Mouse (Mus musculus): ENCODE data around the gene Sertad1. TPM values are rescaled to one million over a fixed set of nuclear protein-coding genes. Genes with fewer than 3 reads are reported as not detected.

The Sertad1 gene
- total and polyA plus RNA-seq, 2 experiments from 2014 or later, result 31.0 to 70.5 TPM

- no peak overlapping the region for H3K4me3 ChIP-seq (ENCODE audit: low read depth, low read length)
Observed at GRCm38 (mm10) chr7:27538797-27539196, 52.1 kb downstream of the Sertad1 start.

More at GRCm38 (mm10) chr7:27538797-27539196, 52.1 kb downstream of the Sertad1 start:
- H3K4me2 ChIP-seq (ENCODE audit: low read depth, low read length), result no peak overlapping the region
- no peak for ATAC-seq (ENCODE audit: insufficient read depth, low read depth)
- TF ChIP-seq EP300 (IDR thresholded peaks at IDR 0.05; ENCODE audit: low read depth) (no peak), CTCF (IDR thresholded peaks at IDR 0.05; ENCODE audit: low read depth) (no peak)
- H3K9me3 ChIP-seq (replicated peaks; ENCODE audit: control insufficient read depth, low read length), result no peaks in the 10 kb centered on the region
- H3K9ac ChIP-seq (replicated peaks; ENCODE audit: low read depth, low read length), result no peak overlapping the region
- H3K27me3 ChIP-seq (ENCODE audit: control insufficient read depth, insufficient read depth, low read length), result no peaks in the 10 kb centered on the region
- peaks cover 25% of the 10 kb centered on the region; the same call in 1 of the 2 replicates for H3K36me3 ChIP-seq (replicated peaks; ENCODE audit: control insufficient read depth, insufficient read depth, low read length)
- WGBS, result 77% methylated on average over 2 of the region's 2 CpGs
- DNase-seq (ENCODE audit: low spot score), result no peak
- H3K27ac ChIP-seq (ENCODE audit: low read depth), result no peak overlapping the region
- H3K4me1 ChIP-seq (ENCODE audit: control insufficient read depth, insufficient read depth), result peaks cover 10% of the 10 kb centered on the region

Other genes with a start within 250 kb of the Sertad1 start
- gene Numbl, start 228.5 kb upstream of the Sertad1 start, total RNA-seq (2014; rRNA removed; ENCODE audit: low replicate concordance), result 15.9 and 23.5 TPM in 2 replicates
- 5.6 and 6.2 TPM in 2 replicates for gene Numbl, start 228.5 kb upstream of the Sertad1 start, polyA plus RNA-seq (2015; fragmentation: Nextera tagmentation; extraction: Ambion mirVana)
- 150 TPM in 2 replicates for gene Ltbp4, start 149.2 kb upstream of the Sertad1 start, total RNA-seq (2014; rRNA removed; ENCODE audit: low replicate concordance)
- 56.9 and 61.7 TPM in 2 replicates for gene Ltbp4, start 149.2 kb upstream of the Sertad1 start, polyA plus RNA-seq (2015; fragmentation: Nextera tagmentation; extraction: Ambion mirVana)
- 16.7 and 21.0 TPM in 2 replicates for gene Shkbp1, start 130.9 kb upstream of the Sertad1 start, total RNA-seq (2014; rRNA removed; ENCODE audit: low replicate concordance)
- gene Shkbp1, start 130.9 kb upstream of the Sertad1 start, polyA plus RNA-seq (2015; fragmentation: Nextera tagmentation; extraction: Ambion mirVana), result 14.2 and 18.3 TPM in 2 replicates
- 2.0 TPM in 1 of 2 replicates, not detected in the other for gene Gm20479, start 129.5 kb upstream of the Sertad1 start, total RNA-seq (2014; rRNA removed; ENCODE audit: low replicate concordance)
- gene Gm20479, start 129.5 kb upstream of the Sertad1 start, polyA plus RNA-seq (2015; fragmentation: Nextera tagmentation; extraction: Ambion mirVana), result 0.46 TPM in 1 of 2 replicates, not detected in the other
- 0.12 TPM in 1 of 2 replicates, not detected in the other for gene Sptbn4, start 39.2 kb upstream of the Sertad1 start, total RNA-seq (2014; rRNA removed; ENCODE audit: low replicate concordance)
- 0.05 and 0.07 TPM in 2 replicates for gene Sptbn4, start 39.2 kb upstream of the Sertad1 start, polyA plus RNA-seq (2015; fragmentation: Nextera tagmentation; extraction: Ambion mirVana)
- 36.4 and 59.7 TPM in 2 replicates for gene Blvrb, start 38.9 kb upstream of the Sertad1 start, total RNA-seq (2014; rRNA removed; ENCODE audit: low replicate concordance)
- gene Blvrb, start 38.9 kb upstream of the Sertad1 start, polyA plus RNA-seq (2015; fragmentation: Nextera tagmentation; extraction: Ambion mirVana), result 33.3 and 34.4 TPM in 2 replicates
- gene Sertad3, start 13.1 kb upstream of the Sertad1 start, total RNA-seq (2014; rRNA removed; ENCODE audit: low replicate concordance), result 4.3 and 11.4 TPM in 2 replicates
- 16.9 and 20.8 TPM in 2 replicates for gene Sertad3, start 13.1 kb upstream of the Sertad1 start, polyA plus RNA-seq (2015; fragmentation: Nextera tagmentation; extraction: Ambion mirVana)
- gene Prx, start 12.4 kb downstream of the Sertad1 start, total RNA-seq (2014; rRNA removed; ENCODE audit: low replicate concordance), result 1.9 and 2.2 TPM in 2 replicates
- 1.1 TPM in 2 replicates for gene Prx, start 12.4 kb downstream of the Sertad1 start, polyA plus RNA-seq (2015; fragmentation: Nextera tagmentation; extraction: Ambion mirVana)
- gene Hipk4, start 36.4 kb downstream of the Sertad1 start, total RNA-seq (2014; rRNA removed; ENCODE audit: low replicate concordance), result 0.23 and 1.1 TPM in 2 replicates
- 0.15 and 0.18 TPM in 2 replicates for gene Hipk4, start 36.4 kb downstream of the Sertad1 start, polyA plus RNA-seq (2015; fragmentation: Nextera tagmentation; extraction: Ambion mirVana)
- 37.3 and 58.5 TPM in 2 replicates for gene Pld3, start 66.3 kb downstream of the Sertad1 start, total RNA-seq (2014; rRNA removed; ENCODE audit: low replicate concordance)
- 38.9 and 43.8 TPM in 2 replicates for gene Pld3, start 66.3 kb downstream of the Sertad1 start, polyA plus RNA-seq (2015; fragmentation: Nextera tagmentation; extraction: Ambion mirVana)
- 3.8 and 21.3 TPM in 2 replicates for gene 2310022A10Rik, start 66.3 kb downstream of the Sertad1 start, total RNA-seq (2014; rRNA removed; ENCODE audit: low replicate concordance)
- gene 2310022A10Rik, start 66.3 kb downstream of the Sertad1 start, polyA plus RNA-seq (2015; fragmentation: Nextera tagmentation; extraction: Ambion mirVana), result 39.7 and 41.8 TPM in 2 replicates
- gene Akt2, start 104.6 kb downstream of the Sertad1 start, total RNA-seq (2014; rRNA removed; ENCODE audit: low replicate concordance), result 129 and 138 TPM in 2 replicates
- 74.0 and 80.5 TPM in 2 replicates for gene Akt2, start 104.6 kb downstream of the Sertad1 start, polyA plus RNA-seq (2015; fragmentation: Nextera tagmentation; extraction: Ambion mirVana)
- not detected in 2 replicates for gene Ttc9b, start 167.0 kb downstream of the Sertad1 start, total RNA-seq (2014; rRNA removed; ENCODE audit: low replicate concordance)
- not detected in 2 replicates for gene Ttc9b, start 167.0 kb downstream of the Sertad1 start, polyA plus RNA-seq (2015; fragmentation: Nextera tagmentation; extraction: Ambion mirVana)
- gene Map3k10, start 187.7 kb downstream of the Sertad1 start, total RNA-seq (2014; rRNA removed; ENCODE audit: low replicate concordance), result 18.4 and 23.2 TPM in 2 replicates
- gene Map3k10, start 187.7 kb downstream of the Sertad1 start, polyA plus RNA-seq (2015; fragmentation: Nextera tagmentation; extraction: Ambion mirVana), result 2.5 and 3.0 TPM in 2 replicates
- gene Zfp607b, start 202.4 kb downstream of the Sertad1 start, total RNA-seq (2014; rRNA removed; ENCODE audit: low replicate concordance), result 1.4 and 2.5 TPM in 2 replicates
- 2.1 and 2.4 TPM in 2 replicates for gene Zfp607b, start 202.4 kb downstream of the Sertad1 start, polyA plus RNA-seq (2015; fragmentation: Nextera tagmentation; extraction: Ambion mirVana)
- 3.8 and 4.1 TPM in 2 replicates for gene Zfp60, start 244.5 kb downstream of the Sertad1 start, total RNA-seq (2014; rRNA removed; ENCODE audit: low replicate concordance)
- gene Zfp60, start 244.5 kb downstream of the Sertad1 start, polyA plus RNA-seq (2015; fragmentation: Nextera tagmentation; extraction: Ambion mirVana), result 11.0 and 11.1 TPM in 2 replicates

Measured in heart, postnatal 0 days (tissue).